Mouse (Mus musculus) erythroblast, embryonic 14.5 days (primary cell): ENCODE measurements around the gene 4933428G20Rik.

Source experiments
- GATA1 ChIP-seq: IDR thresholded peaks from 2 replicates; pipeline ENCODE4 v1.6.1; 2012; ENCODE audit warnings: low read length, inconsistent platforms, mixed read lengths
- TAL1 ChIP-seq: IDR thresholded peaks from 3 replicates; pipeline ENCODE4 v1.6.1; 2012; ENCODE audit warnings: low read length, inconsistent platforms, mixed read lengths

DNA sequence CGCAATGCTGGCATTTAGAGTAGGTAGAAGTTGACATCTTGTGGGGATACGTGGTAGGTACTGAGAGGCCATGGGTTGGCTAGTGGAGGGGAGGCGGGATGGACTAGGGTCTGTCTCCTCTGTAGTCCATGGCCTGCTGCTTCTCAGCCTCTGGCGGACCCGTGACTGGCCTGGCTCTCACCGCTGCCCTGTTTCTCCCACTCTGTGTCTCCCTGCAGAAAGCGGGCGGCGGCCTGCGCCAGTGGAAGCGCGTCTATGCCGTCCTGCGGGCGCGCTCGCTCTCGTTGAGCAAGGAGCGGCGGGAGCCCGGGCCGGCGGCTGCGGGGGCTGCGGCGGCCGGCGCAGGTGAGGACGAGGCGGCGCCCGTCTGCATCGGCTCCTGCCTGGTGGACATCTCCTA lies 37.0 kb downstream of the 4933428G20Rik start:
- TF ChIP-seq TAL1 (no peak), GATA1 (no peak)
